Mouse (Mus musculus) liver, adult (tissue): ENCODE data around the gene Ddx39b.

ENCODE experiments used
- GATA4 ChIP-seq: IDR thresholded peaks from 2 replicates; pipeline ENCODE4 v1.6.1; 2014; ENCODE audit warnings: mild to moderate bottlenecking, low read length; ENCODE audit not compliant: insufficient replicate concordance

Gene Ddx39b

GRCm38 (mm10) chr17:35241305-35242014, at the start of gene Ddx39b:
Gene Ddx39b, plus strand, starts transcription at chr17:35241746.
- no peak for TF ChIP-seq GATA4

- TF ChIP-seq GATA4 = no peak
Observed at GRCm38 (mm10) chr17:35192924-35193323, 48.6 kb upstream of the Ddx39b start.

- TF ChIP-seq GATA4 = no peak
Observed at GRCm38 (mm10) chr17:35193881-35194843, 47.4 kb upstream of the Ddx39b start, which contains the start of gene Ltb. Gene Ltb, plus strand, starts transcription at chr17:35194439.

GRCm38 (mm10) chr17:35194844-35195630, 46.5 kb upstream of the Ddx39b start:
- no peak for TF ChIP-seq GATA4

GRCm38 (mm10) chr17:35195631-35196320, 45.8 kb upstream of the Ddx39b start:
- TF ChIP-seq GATA4 = no peak; the same call in 1 of the 2 replicates

GRCm38 (mm10) chr17:35196321-35196641, 45.3 kb upstream of the Ddx39b start:
- no peak for TF ChIP-seq GATA4

GRCm38 (mm10) chr17:35197126-35197525, 44.4 kb upstream of the Ddx39b start:
- TF ChIP-seq GATA4 = no peak

- no peak for TF ChIP-seq GATA4
Observed at GRCm38 (mm10) chr17:35198029-35198428, 43.5 kb upstream of the Ddx39b start.

- no peak for TF ChIP-seq GATA4
Observed at GRCm38 (mm10) chr17:35198946-35199345, 42.6 kb upstream of the Ddx39b start.

- TF ChIP-seq GATA4 = no peak
Observed at GRCm38 (mm10) chr17:35200398-35200797, 41.1 kb upstream of the Ddx39b start.

GRCm38 (mm10) chr17:35201128-35201527, 40.4 kb upstream of the Ddx39b start:
- no peak for TF ChIP-seq GATA4

- TF ChIP-seq GATA4 = no peak
Observed at GRCm38 (mm10) chr17:35201787-35202186, 39.8 kb upstream of the Ddx39b start, which contains the start of gene Tnf. Gene Tnf, minus strand, starts transcription at chr17:35202007.

GRCm38 (mm10) chr17:35202442-35202841, 39.1 kb upstream of the Ddx39b start:
- TF ChIP-seq GATA4 = no peak

- TF ChIP-seq GATA4 = no peak
Observed at GRCm38 (mm10) chr17:35204494-35205379, 36.8 kb upstream of the Ddx39b start, which contains the start of gene Lta. Gene Lta, minus strand, starts transcription at chr17:35205351.
